Mouse (Mus musculus): ENCODE results near the gene 1700025G04Rik. TPM values are rescaled to one million over a fixed set of nuclear protein-coding genes. Genes with fewer than 3 reads are reported as not detected.

1700025G04Rik gene
- polyA plus RNA-seq, 1 experiment from 2014 or later: 8.5 TPM

GRCm38 (mm10) chr1:151881253-151881652 is 208.7 kb downstream of the 1700025G04Rik start:
- WGBS (ENCODE audit: missing documents): 92% methylated on average over 1 of the region's 1 CpGs
- H3K79me2 ChIP-seq (ENCODE audit: inconsistent target): no peaks in the 10 kb centered on the region
- H3K27ac ChIP-seq: no peak overlapping the region
- no peaks in the 10 kb centered on the region for H3K36me3 ChIP-seq (ENCODE audit: inconsistent target)
- H3K4me3 ChIP-seq (ENCODE audit: inconsistent target): no peak overlapping the region

- H3K4me3 ChIP-seq (ENCODE audit: inconsistent target): no peak overlapping the region
- WGBS (ENCODE audit: missing documents): 97% methylated on average over 5 of the region's 5 CpGs
- no peaks in the 10 kb centered on the region for H3K36me3 ChIP-seq (ENCODE audit: inconsistent target)
- H3K79me2 ChIP-seq (ENCODE audit: inconsistent target): no peaks in the 10 kb centered on the region
- no peak overlapping the region for H3K27ac ChIP-seq
These were observed 209.2 kb downstream of the 1700025G04Rik start for GRCm38 (mm10) chr1:151880731-151881130.

- 84% methylated on average over 13 of the region's 13 CpGs for WGBS (ENCODE audit: missing documents)
- Histone ChIP-seq H3K27ac (no peak overlapping the region), H3K79me2 (ENCODE audit: inconsistent target) (no peaks in the 10 kb centered on the region), H3K36me3 (ENCODE audit: inconsistent target) (no peaks in the 10 kb centered on the region), H3K4me3 (ENCODE audit: inconsistent target) (no peak overlapping the region)
These were observed 210.0 kb downstream of the 1700025G04Rik start for GRCm38 (mm10) chr1:151879966-151880365.

- WGBS (ENCODE audit: missing documents): 92% methylated on average over 11 of the region's 11 CpGs
- no peaks in the 10 kb centered on the region for H3K36me3 ChIP-seq (ENCODE audit: inconsistent target)
These were observed 210.5 kb downstream of the 1700025G04Rik start for GRCm38 (mm10) chr1:151879308-151879850.

GRCm38 (mm10) chr1:151878411-151878810 is 211.5 kb downstream of the 1700025G04Rik start:
- H3K79me2 ChIP-seq (ENCODE audit: inconsistent target): no peaks in the 10 kb centered on the region
- no peaks in the 10 kb centered on the region for H3K36me3 ChIP-seq (ENCODE audit: inconsistent target)
- no peak overlapping the region for H3K27ac ChIP-seq
- 85% methylated on average over 4 of the region's 4 CpGs for whole genome bisulfite sequencing (ENCODE audit: missing documents)
- H3K4me3 ChIP-seq (ENCODE audit: inconsistent target): no peak overlapping the region

More at GRCm38 (mm10) chr1:151879308-151879850, 210.5 kb downstream of the 1700025G04Rik start:
- Histone ChIP-seq H3K79me2 (ENCODE audit: inconsistent target) (no peaks in the 10 kb centered on the region), H3K4me3 (ENCODE audit: inconsistent target) (no peak overlapping the region), H3K27ac (no peak overlapping the region)

GRCm38 (mm10) chr1:151872971-151873370 is 217.0 kb downstream of the 1700025G04Rik start:
- WGBS (ENCODE audit: missing documents): 58% methylated on average over 4 of the region's 5 CpGs
- no peaks in the 10 kb centered on the region for H3K79me2 ChIP-seq (ENCODE audit: inconsistent target)

GRCm38 (mm10) chr1:151864326-151864725 is 225.6 kb downstream of the 1700025G04Rik start:
- Histone ChIP-seq H3K27ac (no peak overlapping the region), H3K4me3 (ENCODE audit: inconsistent target) (no peak overlapping the region), H3K79me2 (ENCODE audit: inconsistent target) (no peaks in the 10 kb centered on the region), H3K36me3 (ENCODE audit: inconsistent target) (no peaks in the 10 kb centered on the region)
- WGBS (ENCODE audit: missing documents): 99% methylated on average over 6 of the region's 6 CpGs

More at GRCm38 (mm10) chr1:151872971-151873370, 217.0 kb downstream of the 1700025G04Rik start:
- Histone ChIP-seq H3K36me3 (ENCODE audit: inconsistent target) (no peaks in the 10 kb centered on the region), H3K27ac (no peak overlapping the region), H3K4me3 (ENCODE audit: inconsistent target) (no peak overlapping the region)

GRCm38 (mm10) chr1:151863797-151864147 is 226.2 kb downstream of the 1700025G04Rik start:
- 92% methylated on average over 12 of the region's 12 CpGs for WGBS (ENCODE audit: missing documents)
- H3K27ac ChIP-seq: no peak overlapping the region
- H3K79me2 ChIP-seq (ENCODE audit: inconsistent target): no peaks in the 10 kb centered on the region
- no peaks in the 10 kb centered on the region for H3K36me3 ChIP-seq (ENCODE audit: inconsistent target)
- H3K4me3 ChIP-seq (ENCODE audit: inconsistent target): no peak overlapping the region

GRCm38 (mm10) chr1:151863135-151863796 is 226.7 kb downstream of the 1700025G04Rik start:
- Histone ChIP-seq H3K27ac (no peak overlapping the region), H3K36me3 (ENCODE audit: inconsistent target) (no peaks in the 10 kb centered on the region)
- 95% methylated on average over 17 of the region's 17 CpGs for WGBS (ENCODE audit: missing documents)

GRCm38 (mm10) chr1:151862109-151862508 is 227.8 kb downstream of the 1700025G04Rik start:
- H3K27ac ChIP-seq: no peak overlapping the region
- 93% methylated on average over 8 of the region's 8 CpGs for WGBS (ENCODE audit: missing documents)
- no peak overlapping the region for H3K4me3 ChIP-seq (ENCODE audit: inconsistent target)
- no peaks in the 10 kb centered on the region for H3K79me2 ChIP-seq (ENCODE audit: inconsistent target)
- H3K36me3 ChIP-seq (ENCODE audit: inconsistent target): no peaks in the 10 kb centered on the region

More at GRCm38 (mm10) chr1:151863135-151863796, 226.7 kb downstream of the 1700025G04Rik start:
- Histone ChIP-seq H3K4me3 (ENCODE audit: inconsistent target) (no peak overlapping the region), H3K79me2 (ENCODE audit: inconsistent target) (no peaks in the 10 kb centered on the region)

GRCm38 (mm10) chr1:151861334-151861995 is 228.5 kb downstream of the 1700025G04Rik start:
- Histone ChIP-seq H3K36me3 (ENCODE audit: inconsistent target) (no peaks in the 10 kb centered on the region), H3K27ac (no peak overlapping the region), H3K4me3 (ENCODE audit: inconsistent target) (no peak overlapping the region), H3K79me2 (ENCODE audit: inconsistent target) (no peaks in the 10 kb centered on the region)
- 86% methylated on average over 20 of the region's 20 CpGs for WGBS (ENCODE audit: missing documents)

GRCm38 (mm10) chr1:151858474-151858873 is 231.5 kb downstream of the 1700025G04Rik start:
- Histone ChIP-seq H3K79me2 (ENCODE audit: inconsistent target) (no peaks in the 10 kb centered on the region), H3K27ac (no peak overlapping the region), H3K36me3 (ENCODE audit: inconsistent target) (no peaks in the 10 kb centered on the region), H3K4me3 (ENCODE audit: inconsistent target) (no peak overlapping the region)
- 100% methylated on average over 1 of the region's 1 CpGs for WGBS (ENCODE audit: missing documents)

- no peaks in the 10 kb centered on the region for H3K36me3 ChIP-seq (ENCODE audit: inconsistent target)
- no peaks in the 10 kb centered on the region for H3K79me2 ChIP-seq (ENCODE audit: inconsistent target)
- H3K4me3 ChIP-seq (ENCODE audit: inconsistent target): no peak overlapping the region
- no peak overlapping the region for H3K27ac ChIP-seq
- whole genome bisulfite sequencing (ENCODE audit: missing documents): 46% methylated on average over 1 of the region's 1 CpGs
These were observed 234.4 kb downstream of the 1700025G04Rik start for GRCm38 (mm10) chr1:151855561-151855960.

- 96% methylated on average over 3 of the region's 3 CpGs for WGBS (ENCODE audit: missing documents)
- no peak overlapping the region for H3K4me3 ChIP-seq (ENCODE audit: inconsistent target)
- no peak overlapping the region for H3K27ac ChIP-seq
- no peaks in the 10 kb centered on the region for H3K79me2 ChIP-seq (ENCODE audit: inconsistent target)
- no peaks in the 10 kb centered on the region for H3K36me3 ChIP-seq (ENCODE audit: inconsistent target)
These were observed 237.9 kb downstream of the 1700025G04Rik start for GRCm38 (mm10) chr1:151851976-151852375.

Data from macrophage (primary cell).